Mouse (Mus musculus) T-helper 17 cell (primary cell): ENCODE data around the gene Angptl3.

Source experiments
- in situ Hi-C, 2 experiments: fragments of 300-600 bp; cut with MboI, MseI; formaldehyde crosslinking; loops; 1 replicate in 1 of 2; 2 replicates in 1 of 2; pipeline ENCODE4 v1.15.1; 2025; ENCODE audit warnings: high pct_unique_total_duplicates in 2 of 2

Angptl3 gene

GRCm38 (mm10) chr4:99030686-99031085, at the start of gene Angptl3:
Gene Angptl3 (plus strand): TSS chr4:99030954.
- in situ Hi-C loops = no loop called here

GRCm38 (mm10) chr4:98984701-98985100, 46.1 kb upstream of the Angptl3 start:
- in situ Hi-C loops = no loop called here

DNA sequence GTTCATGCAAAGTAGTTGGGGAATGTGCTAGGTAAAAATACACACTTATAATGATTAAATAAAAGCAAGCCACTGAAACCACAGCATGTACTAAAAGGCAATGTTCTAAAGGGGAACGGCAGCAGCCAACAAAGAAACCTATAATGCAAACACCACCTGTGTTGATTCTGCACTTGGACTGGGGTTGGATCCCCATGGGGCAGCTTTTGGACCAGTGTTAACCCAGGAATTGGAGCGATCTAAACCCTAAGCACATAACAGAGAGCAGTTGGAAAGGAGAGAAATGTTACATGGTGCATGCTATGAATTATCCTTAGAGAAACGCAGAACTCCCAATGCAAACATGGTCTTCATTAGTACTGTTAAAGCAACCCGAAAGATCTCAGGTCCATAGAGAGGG, 37.3 kb upstream of the Angptl3 start:
- in situ Hi-C loops = no loop called here

GRCm38 (mm10) chr4:99005574-99005973, 25.2 kb upstream of the Angptl3 start:
- in situ Hi-C loops = no loop called here

DNA sequence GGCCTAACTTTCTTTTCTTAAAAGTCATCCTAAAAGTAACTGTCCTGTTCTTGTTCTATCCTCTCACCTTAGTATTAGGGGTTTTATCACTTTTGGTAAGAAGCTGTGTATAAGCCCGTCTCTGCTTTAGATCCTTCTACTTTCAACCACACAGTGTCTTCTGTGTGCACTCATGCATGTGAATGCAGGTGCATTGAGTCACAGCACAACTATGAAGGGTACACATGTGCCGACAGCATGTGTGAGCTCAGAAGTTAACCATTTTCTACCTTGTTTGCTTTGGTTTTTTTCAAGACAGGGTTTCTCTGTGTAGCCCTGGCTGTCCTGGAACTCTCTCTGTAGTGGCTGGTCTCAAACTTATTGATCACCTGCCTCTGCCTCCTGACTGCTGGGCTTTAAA, 24.4 kb upstream of the Angptl3 start:
- in situ Hi-C loops = no loop called here

DNA sequence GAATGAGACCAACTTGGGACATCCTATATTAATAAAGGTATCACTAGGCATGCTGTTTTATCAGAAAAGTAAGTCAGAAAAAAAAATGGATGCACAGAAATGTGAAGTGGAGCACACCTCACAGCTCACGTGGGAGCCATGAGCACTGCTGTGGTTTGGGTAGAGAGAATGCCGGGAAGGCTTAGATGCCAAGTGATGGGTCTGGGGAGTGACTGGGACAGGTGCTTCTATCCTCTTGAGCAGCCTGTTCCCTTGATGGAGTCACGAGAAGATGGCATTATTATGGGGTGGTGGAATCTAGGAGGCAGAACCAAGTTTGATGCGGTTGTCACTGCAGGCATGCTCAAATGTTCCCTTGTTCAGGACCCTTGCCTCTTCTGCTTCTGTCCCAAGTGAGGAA, 19.7 kb upstream of the Angptl3 start:
- in situ Hi-C loops = no loop called here

GRCm38 (mm10) chr4:99022221-99022620, 8.5 kb upstream of the Angptl3 start:
- in situ Hi-C loops = loop anchor here in 1 of 2 experiments (5.0 kb wide), 1 partner anchor 365 kb away; no protein-coding TSS in a partner anchor

- in situ Hi-C loops = no loop called here
Measured at GRCm38 (mm10) chr4:99028377-99028776, 2.4 kb upstream of the Angptl3 start.

- in situ Hi-C loops = no loop called here
Measured at GRCm38 (mm10) chr4:99032921-99033320, 2.2 kb downstream of the Angptl3 start.

DNA sequence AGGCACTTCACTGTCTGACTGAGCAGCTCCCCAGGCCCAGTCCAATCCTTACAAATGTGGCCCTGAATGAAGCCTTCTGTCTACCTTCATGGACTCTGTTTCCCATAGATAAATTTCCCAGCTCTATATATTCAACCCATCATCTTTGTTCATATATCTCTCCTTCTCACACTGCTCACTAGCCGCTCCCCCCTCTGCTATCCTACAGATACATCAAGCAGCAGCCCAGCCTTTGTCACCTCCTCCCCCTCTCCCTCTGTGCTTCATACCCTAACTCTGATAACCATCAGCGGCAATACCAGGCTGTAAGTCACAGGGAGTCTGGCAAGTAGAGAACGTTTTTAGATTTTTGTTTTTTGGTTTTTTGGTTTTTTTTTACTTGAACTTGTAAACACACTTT, 14.1 kb downstream of the Angptl3 start:
- in situ Hi-C loops = no loop called here

DNA sequence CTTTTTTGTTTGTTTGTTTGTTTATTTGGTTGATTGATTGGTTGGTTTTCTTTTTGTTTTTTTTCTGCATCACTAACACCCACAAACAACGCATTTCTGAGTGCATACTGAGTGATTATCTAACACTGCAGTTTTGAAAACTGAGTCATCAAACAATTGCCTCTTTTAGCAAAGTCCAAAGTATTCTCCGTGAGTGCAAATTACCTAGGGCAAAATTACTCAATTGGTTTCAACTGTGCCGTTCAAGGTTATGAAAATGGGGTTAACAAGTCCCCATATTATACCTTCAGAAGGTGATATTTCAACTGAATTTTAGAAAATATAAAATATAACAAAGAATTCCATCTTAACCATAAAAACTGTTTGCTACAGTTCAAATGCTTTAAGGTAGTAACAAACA, 15.7 kb downstream of the Angptl3 start:
- in situ Hi-C loops = no loop called here

- in situ Hi-C loops = no loop called here
Measured at GRCm38 (mm10) chr4:99048581-99048980, 17.8 kb downstream of the Angptl3 start.

DNA sequence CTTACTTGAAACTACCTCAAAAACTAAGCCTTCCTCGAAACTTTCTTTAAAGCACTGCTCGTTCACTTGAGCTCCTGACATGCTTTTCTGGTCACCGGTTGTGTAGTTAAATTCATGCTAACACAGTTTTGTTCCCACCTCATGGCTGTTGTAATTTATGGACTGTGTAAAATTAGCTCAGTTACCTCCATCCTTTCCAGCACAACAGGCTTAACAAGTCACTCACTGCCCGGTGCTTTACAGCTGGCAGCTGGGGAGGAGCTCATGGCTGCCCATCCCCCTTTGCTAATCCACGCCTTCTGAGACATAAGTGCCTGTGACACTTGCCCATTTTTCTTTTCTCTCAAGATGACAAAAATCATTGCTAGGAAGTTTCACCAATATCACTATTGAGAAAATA, 33.8 kb downstream of the Angptl3 start:
- in situ Hi-C loops = no loop called here

DNA sequence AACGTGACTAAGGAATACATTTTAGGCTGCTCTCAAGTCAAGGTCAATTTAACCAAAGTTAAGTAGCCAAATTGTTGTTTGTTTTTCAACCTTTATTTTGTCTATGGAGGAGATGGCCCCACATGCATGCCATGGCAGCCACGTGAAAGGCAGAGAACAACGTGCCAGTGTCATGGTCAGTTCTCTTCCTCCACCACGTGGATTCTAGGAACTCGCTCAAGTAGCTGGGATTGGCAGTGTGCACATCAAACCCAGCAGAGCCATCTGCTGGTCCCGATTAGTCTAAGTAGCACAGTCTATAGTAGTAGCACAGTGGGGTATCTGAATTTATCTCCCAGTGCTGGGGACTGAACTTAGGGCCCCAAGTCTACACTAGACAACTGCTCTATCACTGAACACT, 38.1 kb downstream of the Angptl3 start:
- in situ Hi-C loops = no loop called here

DNA sequence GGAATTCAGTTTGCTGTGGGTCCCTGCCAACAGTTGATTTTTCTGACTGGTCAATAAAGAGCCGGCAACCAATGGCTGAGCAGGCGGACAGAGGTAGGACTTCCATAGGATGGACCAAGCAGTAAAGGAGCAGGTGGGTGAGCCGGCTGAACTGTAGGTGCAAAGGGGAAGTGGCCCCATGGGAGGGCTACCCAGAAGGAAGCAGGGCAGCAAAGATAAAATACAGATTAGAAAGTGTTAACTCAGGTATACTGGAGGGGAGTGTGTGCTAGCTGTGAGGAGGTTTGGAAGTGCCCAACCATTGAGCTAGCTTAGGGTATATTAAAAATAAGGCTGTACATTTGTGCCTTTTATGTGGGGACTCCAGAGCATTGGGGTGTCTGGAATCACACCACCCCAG, 47.3 kb downstream of the Angptl3 start:
- in situ Hi-C loops = no loop called here

- in situ Hi-C loops = no loop called here
Measured at GRCm38 (mm10) chr4:99081169-99081568, 50.4 kb downstream of the Angptl3 start.

DNA sequence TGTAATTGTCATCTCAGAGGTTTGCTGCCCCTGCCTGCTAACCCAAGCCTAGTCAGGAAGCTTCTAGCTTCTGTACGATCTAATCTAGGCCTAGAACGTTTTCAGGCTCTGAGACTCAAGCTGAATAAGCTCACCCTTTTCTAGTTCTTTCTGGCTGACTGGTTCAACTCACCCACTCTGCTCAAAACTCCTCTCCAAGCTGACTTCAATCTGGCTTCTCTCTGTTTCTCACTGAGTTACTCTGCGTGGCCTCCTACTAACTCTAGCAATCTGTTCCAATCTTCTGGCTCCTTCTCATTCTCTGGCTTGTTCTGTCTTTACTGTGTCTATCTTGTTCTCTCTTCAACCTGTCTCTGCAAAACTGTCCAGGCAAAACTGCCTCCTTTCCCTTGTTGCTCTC, 53.1 kb downstream of the Angptl3 start:
- in situ Hi-C loops = no loop called here

DNA sequence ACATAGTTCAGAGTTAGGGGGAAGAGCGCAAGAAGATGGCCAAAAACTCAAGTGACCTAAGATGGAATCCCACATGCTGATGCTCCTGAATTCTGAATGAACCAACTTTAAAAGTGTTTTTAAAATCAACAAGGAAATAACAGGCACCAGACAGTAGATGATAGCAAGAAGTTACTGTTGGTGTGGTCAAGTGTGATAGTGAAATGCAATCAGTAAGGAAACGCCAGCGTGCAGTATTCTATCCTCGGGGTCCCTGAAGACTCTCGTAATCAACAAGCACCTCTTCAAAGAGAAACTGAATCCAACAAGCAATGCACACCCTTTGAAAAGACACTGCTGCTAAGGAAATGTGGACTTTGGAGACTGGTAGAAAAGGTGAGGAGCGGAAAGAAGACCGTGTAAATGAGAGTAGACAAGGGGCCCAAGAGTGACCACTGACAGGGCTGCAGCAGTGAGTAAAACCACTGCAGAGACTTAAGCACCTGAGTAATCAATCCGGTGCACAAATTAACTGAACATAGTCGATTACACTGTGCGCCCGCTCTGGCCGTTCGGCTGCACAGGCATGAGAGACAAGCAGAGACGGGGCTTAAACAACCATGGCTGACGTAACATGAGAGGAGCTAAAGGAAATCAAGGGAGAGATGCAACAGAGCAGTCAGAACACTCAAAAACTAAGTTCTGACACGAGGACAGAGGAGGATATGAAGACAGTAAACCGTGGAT, 57.2 kb downstream of the Angptl3 start:
- in situ Hi-C loops = no loop called here

- in situ Hi-C loops = no loop called here
Measured at GRCm38 (mm10) chr4:99091151-99091701, 60.5 kb downstream of the Angptl3 start.

DNA sequence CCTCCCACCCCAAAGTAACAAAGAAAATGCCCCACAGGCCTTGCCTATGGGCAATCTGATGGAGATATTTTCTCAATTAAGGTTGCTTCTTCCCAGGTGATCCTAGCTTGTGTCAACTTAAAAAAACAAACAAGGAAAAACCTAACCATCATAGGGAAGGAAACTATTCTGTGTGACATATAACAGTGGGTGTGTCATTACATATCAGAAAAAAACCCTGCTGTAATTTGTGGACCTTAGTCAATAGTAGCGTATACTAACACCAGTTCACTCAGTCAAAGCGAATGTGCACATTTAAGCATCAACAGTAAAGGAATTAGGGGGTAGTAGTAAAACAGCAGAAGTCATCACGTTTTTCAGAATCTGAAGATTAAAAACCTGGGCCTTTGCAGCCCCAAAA, 61.0 kb downstream of the Angptl3 start:
- in situ Hi-C loops = no loop called here
